Mouse (Mus musculus): ENCODE results near the gene Utf1.

Utf1 gene

DNA sequence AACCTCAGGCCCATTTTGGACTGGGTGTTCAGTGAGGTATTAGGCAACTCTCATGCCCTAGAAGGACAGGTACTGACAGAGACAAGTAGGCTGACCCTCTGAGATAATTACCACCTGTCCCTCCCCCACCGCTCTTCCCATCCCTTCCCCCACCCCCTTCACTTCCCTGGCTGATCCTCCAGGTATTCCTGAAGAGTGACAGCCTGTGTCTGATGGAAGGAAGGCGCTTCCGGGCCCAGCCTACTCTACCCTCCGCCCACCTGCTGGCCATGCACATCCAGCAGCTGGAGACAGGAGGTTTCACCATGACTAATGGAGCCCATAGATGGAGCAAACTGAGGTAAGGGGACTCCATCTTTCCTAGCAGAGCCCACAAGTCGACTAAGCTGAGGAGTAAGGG, 5.8 kb upstream of the Utf1 start:
- in situ Hi-C loops (cut with MboI, MseI), result no loop called here

DNA sequence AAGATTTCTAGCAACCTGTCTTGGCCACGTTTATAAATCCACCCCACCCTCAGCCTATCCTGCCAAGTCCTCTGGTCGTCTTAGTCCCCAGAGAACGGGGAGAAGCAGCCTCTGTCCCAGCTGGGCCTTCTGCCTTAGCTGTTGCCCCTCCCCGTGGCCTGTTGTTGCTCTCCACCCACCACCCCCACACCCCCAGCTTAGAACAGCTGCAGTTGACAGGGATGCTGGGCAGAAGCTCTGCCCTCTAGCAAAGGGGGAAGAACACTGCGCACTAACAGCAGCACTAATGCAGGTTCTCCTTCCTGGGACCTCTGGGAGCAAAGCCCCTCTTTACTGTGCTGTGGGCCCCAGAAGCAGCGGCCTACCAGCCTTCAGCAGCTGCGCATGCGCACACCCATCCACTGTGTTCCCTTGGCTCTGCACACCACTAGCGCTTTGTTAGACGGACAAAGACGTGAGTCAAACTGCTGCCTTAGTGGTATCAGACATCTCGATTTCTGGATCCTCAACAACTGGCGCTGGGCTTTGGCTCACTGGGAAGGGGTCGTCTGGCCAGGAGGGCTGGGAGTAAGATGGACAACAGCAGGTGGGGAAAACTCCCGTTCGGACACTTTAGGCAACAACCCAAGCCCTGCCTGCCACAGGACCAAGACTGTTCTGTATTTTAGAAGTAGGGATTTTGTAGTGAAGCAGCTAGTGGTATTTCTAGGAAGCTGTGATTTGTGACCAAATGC, 2.9 kb upstream of the Utf1 start:
- in situ Hi-C loops (cut with MboI, MseI), result no loop called here

DNA sequence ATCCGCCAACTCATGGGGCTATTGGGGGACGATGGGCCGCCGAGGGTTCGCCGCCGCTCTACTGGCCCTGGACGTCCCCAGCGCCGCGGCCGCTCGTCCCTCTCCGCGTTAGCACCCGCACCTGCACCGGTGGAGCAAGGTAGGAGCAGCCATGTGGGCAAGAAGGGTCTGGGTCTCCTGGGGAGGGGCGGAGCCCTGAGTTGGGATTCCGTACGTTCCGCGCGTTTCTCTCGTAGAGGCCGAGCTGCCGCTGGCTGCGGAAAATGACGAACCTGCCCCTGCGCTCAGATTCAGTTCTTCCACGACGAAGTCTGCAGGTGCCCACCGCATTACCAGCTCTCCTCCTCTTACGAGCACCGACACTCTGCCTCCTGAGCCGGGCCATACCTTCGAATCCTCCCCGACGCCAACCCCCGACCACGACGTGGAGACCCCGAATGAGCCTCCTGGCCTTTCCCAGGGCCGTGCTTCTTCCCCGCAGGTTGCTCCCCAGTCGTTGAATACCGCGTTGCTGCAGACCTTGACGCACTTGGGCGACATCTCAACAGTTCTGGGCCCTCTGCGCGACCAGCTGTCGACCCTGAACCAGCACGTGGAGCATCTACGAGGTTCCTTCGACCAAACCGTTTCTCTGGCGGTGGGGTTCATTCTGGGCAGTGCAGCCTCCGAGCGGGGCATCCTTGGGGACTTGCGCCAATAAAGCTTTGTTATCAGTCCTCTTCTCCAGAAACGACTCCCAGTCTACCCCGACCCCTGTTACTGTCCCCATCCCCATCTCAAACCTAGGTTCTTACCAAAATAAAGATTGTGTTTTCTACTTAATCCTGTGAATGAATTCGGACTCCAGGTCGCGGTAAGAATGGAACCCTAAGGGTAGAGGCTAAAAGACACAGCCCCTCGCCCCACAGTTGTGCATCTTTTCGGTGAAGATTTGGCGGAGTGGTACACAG, 977 bp downstream of the Utf1 start:
- in situ Hi-C loops (cut with MboI, MseI), result no loop called here

DNA sequence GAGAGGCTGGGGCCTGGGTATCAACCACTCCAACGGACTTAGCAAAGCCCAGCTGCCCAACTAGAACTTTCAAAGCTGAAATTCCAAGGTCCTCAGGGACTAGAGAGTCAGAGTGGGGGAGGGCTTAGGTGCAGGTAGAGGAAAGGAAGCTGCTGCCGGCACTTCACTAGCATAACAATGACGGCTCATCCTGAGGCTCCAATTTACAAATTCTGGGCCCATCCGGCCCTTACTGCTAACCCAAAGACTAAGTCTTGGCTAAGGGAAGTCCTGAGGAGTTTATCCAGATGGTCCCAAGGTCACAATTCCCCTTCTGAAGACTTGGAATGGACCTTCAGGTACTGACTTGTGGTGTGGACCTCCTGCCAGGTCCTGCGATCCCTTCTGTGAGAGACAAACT, 1.9 kb downstream of the Utf1 start:
- in situ Hi-C loops (cut with MboI, MseI), result no loop called here

DNA sequence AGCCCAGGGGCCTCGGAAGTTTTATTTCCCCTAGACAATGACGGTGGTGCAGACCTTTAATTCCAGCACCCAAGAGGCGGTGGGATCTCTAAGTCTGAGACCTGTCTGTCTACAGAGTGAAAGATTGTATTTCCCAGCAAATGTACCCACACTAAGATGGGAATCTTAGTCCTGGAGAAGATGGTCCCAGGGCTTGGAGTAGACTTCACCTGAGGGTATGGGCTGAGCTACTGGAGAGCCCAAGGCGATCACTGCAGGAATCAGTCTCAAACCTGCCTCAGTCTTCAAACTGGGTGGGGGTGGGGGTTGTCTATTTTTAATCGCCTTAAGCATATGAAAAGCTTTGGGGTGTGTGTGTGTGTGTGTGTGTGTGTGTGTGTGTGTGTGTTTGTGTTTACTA, 2.4 kb downstream of the Utf1 start:
- in situ Hi-C loops (cut with MboI, MseI), result no loop called here

DNA sequence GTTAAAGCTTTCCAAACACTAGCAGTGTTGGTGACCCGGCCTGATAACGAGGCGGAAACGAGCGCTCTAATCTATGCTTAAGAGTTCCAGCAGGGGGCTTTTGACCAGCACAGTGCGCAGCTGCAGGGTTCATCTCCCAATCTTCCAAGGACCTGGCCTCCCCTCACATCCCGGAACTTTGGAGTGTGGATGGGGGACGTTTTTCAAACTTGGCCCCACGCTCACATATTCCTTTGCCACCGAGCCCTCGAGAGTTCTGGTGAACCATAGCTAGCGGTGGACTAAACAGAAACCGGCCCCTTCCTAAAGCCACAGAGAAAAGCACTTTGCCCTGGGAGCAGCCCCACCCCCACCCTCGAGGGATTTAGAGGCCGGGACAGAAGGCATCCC, 6.3 kb downstream of the Utf1 start:
- in situ Hi-C loops (cut with MboI, MseI), result loop anchor here (5.0 kb wide), 1 partner anchor 33 kb away; no protein-coding TSS in a partner anchor

DNA sequence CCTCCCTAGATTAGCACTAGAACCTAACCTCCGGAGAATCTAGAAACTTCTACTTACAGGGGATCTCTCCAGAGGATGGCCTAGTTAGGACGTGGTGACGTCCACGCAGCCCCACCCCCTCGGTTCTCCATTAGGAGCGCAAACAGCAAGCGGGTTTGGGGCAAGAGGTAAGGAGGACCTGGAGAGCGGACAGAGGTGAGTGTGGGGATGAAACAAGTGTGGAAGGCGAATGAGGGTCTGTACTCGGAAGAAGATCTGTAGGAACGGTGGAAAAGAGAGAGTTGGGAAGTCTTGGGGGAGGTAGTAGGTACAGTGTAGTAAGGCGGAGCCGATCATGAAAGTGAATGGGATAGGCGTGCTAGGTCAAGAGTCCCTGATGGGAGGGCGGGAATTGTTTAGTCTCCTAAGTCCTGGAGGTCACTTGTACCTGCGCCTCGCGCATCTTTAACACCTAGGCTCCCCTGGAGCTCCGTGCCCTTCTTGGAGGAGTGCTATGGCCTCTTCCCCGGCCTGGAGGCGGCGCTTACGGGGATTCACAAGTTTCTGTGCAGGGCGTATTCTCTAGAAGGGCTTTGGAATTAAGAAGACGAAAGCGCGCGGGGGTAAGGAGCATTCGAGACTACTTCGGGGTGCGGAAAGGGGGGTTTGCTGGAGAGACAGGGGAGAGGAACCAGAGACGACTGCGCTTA, 6.8 kb downstream of the Utf1 start:
- in situ Hi-C loops (cut with MboI, MseI), result loop anchor here (5.0 kb wide), 1 partner anchor 33 kb away; no protein-coding TSS in a partner anchor

DNA sequence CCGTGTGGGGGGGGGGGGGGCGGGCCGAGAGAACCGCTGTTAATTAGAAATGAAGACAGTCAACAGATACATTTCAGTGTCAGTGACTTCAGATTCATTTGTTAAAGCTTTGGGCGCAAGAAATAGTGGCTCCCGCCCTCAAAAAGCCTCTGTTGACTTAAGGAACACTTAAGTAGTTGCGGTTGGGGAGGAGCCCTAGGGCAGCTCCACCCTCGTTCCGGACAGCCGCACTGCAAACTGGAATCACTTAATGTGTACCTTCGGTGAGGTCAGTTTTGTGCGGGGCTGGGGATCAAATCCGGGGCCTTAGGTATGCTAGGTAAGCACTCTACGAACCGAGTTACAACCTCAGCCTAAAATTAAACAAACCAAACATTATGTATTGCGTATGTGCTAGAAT, 7.5 kb downstream of the Utf1 start:
- in situ Hi-C loops (cut with MboI, MseI), result loop anchor here (5.0 kb wide), 1 partner anchor 34 kb away; no protein-coding TSS in a partner anchor

DNA sequence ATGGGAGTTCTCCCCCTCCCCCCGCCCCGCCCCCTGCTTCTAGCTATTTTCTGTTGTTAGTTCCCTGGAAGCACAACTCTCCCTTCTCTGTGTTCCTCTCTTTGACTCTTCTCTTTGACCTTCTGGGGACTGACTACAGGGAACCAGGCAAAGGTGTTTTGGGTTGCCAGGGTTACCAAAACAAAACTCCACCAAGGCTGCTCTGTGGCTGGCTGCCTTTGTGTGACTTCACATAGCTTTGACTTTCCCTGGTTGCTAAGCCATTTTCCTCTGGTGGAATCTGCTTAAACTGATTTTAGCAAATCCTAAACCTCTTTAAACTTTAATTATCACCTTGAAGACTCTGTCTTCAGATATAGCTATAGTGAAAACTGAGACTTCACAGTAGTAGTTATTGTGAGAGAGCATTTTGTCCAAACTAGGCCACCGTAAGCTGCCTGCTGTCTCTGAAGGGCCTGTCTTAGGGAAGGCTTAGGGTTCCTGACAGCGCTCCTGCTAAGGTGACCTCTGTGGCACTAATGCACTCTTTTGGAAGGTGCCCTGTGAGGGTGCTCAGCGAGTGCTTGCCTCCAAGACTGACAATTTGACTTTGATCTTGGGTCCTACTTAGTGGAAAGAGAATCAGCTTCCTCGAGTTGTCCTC, 8.5 kb downstream of the Utf1 start:
- in situ Hi-C loops (cut with MboI, MseI), result loop anchor here (5.0 kb wide), 1 partner anchor 35 kb away; no protein-coding TSS in a partner anchor

DNA sequence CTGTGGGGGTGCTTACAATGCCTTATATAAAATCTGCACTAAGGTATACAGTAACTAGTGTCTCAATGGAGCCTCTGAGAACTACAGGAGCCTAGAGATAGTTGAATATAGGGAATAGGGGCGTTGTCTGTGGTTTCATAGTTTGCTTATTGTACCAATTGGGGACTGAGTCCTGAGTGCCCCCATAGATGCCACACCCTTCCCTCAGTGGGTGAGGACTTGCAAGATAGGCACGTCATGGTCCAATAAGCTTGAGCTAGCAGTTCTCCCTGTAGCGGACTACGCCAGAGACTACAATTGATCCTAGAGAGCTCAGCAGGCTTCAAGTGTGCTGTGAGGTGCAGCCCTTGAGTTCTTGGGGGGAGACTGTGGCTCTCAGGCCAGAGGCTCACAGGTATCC, 11.9 kb downstream of the Utf1 start:
- in situ Hi-C loops (cut with MboI, MseI), result no loop called here

DNA sequence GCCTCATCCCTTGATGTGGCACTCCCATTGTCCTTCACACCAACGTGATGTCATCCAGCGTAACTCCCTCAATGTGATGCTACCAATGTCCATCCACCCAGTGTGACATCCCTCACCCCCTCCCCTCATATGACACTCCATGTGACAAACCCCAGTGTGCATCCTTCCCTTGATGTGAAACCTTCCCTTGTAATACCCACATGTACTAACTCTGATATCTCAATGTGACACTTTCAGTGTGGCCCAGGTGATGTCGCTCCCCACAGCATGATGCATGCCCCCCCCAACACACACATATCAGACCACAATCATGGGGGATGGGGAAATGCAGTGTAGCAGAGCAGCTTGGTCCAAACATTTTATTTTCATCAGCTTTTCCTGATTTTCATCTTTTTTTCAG, 13.1 kb downstream of the Utf1 start:
- in situ Hi-C loops (cut with MboI, MseI), result no loop called here

DNA sequence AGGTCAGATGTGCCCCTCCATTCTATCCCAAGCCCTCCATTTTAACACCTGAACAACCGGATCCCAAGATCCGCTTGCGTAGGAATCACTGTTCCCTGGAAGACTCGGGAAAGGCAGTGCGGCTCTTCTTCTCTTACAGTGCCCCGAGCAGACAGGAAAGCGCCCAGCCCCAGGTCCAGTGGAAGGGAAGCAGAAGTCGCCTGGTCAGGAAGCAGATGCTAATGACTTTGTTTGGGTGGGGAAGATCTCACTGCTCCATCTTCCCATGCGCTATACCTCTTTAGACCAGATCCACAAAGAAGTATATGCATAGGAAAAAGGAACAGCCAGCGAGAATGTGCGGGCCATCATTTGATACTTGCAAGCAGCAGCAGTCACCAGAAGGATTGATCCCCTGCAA, 13.8 kb downstream of the Utf1 start:
- in situ Hi-C loops (cut with MboI, MseI), result no loop called here

DNA sequence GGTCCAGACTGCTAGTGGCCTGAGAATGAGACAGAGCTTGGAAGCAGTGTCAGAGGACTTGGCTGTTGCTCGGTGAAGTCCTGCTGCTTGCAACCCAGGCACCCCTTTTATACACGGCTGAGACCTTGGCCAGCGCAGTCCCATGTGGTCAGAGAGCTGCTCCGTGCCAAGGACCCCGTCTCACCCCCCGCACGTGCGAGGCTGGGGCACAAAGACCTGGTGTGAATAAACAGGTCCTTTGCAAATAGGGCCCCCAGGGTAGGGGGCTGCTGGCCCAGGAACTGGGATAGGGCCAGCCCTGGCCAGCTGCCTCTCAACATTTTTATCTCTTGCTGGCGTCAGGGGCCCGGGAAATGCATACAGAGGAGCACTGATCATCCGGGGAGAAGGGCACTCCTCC, 14.4 kb downstream of the Utf1 start:
- in situ Hi-C loops (cut with MboI, MseI), result no loop called here

DNA sequence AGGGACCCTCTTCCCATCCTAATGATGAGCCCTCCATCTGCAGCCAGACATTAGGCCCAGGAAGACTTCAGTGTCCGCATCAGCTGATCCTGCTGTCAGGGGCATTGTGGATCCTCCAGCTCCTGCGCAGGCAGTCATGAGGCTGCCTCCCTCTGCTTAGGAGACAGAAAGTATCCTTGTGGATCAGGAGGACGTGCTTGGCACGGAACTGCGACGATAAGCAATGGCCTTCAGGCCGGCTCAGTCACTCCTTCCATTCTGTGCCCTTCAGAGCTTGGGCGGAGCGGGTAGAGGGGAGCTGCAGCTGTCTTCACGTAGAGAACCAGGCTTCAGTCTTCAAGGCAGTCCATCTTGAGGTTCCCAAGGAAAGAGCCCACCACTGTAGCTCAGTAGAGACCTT, 17.6 kb downstream of the Utf1 start:
- in situ Hi-C loops (cut with MboI, MseI), result loop anchor here (5.0 kb wide), 1 partner anchor 111 kb away; no protein-coding TSS in a partner anchor

DNA sequence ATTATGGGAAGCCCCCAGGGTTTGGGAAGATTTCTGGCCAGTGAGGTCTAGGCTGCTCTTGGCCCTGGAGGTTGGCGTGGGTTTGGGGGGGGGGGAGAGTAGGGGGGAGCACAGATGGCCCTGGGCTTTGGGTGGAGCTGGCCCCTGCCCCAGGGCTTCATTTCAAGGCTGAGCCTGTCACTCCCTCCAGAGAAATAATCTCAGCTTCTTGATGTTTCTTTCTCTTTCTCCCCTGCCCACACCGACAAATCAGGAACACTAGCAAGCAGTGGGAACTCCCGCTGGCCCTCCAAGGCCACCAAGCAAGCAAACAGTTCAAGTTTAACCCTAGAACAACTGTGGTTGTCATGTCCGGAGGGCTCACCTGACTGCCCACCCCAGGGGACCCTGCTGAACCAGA, 20.2 kb downstream of the Utf1 start:
- in situ Hi-C loops (cut with MboI, MseI), result loop anchor here (5.0 kb wide), 1 partner anchor 108 kb away; no protein-coding TSS in a partner anchor

DNA sequence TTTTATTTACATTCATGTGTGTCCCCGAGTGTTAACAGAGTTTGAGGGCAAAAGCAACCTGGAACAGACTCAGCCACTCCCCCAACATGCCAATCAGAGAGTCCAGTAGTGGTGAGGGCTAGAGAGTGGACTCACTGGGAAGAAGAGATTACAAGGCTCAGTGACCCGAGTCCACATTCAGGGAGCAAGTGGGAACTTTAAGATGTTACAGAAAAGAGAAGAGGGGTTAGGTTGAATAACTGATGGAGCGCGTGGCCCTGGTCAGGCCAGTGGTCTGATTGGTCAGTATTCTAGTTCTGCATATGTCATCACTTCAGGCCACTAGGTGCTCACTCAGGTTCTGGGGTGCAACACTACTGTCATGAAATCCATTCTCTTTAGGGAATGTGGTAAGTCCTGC, 23.6 kb downstream of the Utf1 start:
- in situ Hi-C loops (cut with MboI, MseI), result no loop called here

DNA sequence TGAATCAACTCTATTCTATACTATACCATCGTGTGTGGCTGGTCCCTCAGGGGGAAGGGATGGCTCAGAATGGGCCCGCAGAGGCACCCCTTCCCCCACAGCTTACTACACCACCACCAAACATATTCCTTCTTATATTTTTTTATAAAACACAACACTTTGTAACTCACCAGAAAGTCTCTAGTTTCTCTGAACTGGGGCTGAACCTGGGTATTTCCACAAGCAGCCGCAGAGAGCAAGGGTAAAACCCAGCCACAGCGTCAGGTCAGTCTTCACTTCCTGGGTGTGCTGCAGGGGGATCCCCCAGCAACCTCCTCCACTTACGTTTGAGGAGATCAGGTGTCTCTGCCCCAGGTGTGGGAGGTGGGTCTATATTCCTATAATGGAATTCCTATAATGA, 24.8 kb downstream of the Utf1 start:
- in situ Hi-C loops (cut with MboI, MseI), result no loop called here

DNA sequence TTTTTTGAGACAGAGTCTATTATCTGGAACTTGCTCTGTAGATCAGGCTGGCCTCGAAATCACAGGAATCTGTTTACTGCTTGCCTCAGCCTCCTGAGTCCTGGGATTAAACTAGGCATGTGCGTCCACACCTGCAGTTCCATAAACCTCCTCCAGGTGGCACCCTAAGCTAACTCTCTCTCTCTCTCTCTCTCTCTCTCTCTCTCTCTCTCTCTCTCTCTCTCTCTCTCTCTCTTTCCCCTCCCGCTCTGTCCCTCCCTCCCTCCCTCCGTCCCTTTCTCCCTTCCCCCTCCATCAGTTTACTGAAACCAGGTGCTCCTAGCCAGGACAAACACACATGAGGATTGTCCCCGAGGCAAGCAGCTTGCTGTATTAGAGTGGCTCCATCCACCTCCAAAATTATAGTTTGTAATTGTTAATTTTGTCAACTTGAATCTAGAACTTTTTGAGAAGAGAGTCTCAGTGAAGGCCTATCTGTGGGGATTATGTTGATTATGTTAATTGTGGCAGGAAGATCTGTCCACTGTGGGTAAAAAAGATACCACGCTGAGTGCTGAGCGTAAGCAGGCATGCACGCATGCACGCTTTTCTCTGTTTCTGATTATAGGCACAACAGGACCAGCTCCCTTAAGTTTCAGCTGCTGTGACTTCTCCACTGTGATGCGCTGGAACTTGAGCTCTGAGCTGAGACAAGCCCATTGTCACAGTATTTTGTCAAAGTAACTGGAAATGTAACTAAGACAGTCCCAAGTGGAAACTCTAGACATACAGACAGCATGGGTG, 25.9 kb downstream of the Utf1 start:
- in situ Hi-C loops (cut with MboI, MseI), result no loop called here

DNA sequence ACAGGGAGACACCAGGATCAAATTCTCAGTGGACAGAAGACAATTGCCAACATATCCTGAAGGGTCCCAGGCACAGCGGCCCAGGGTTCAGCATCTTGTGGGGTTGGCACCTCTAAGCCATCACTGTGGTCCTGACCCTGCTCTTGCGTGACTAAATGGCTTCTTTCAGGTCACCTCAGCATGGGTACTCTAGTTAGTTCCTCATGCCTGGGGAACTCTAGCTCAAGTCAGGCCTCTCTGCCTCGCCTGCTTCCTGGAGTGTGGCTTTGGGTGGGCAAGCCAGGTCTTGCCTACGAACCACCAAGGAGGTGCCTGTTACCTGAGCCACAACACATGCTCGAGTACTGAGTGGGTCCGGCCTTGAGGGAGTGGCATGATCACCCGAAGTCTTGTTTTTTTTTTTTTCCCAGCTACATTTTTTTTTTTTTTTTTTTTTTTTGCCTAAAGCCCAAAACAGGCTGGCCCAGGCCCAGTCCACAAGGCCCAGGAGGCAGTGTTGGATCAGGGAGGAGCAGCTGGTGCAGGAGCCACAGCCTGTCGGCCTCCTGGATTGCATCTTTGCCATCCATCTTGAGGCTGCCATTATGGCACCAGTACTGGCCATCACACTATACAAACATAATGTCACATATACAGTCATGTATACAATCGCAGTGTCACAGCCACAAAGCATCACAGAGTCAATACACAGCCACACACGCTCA, 26.8 kb downstream of the Utf1 start:
- in situ Hi-C loops (cut with MboI, MseI), result no loop called here

DNA sequence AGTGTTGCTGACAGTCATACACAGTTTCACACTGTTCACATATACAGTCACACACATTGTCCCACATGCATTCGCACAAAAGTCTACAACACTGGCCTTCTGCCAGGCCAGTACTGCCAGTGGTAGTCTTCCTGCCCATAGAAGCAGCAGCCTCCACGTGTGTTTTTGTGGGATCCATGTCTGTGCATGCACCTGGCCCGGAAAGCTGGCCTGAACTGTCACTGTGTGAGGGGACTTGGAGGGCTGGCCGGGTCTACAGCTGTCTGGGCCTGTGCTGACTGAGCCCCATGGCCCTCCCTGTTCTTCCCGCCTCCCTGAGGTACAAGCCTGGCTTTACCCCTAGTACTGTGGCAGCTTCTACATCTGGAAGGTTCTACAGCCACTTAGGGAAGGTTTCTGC, 27.4 kb downstream of the Utf1 start:
- in situ Hi-C loops (cut with MboI, MseI), result no loop called here
